Mouse (Mus musculus): Measurements from ENCODE around the gene Dbndd2. TPM values are rescaled to one million over a fixed set of nuclear protein-coding genes. Genes with fewer than 3 reads are reported as not detected.

Dbndd2 gene
- polyA plus RNA-seq (2014; fragmentation: Nextera tagmentation; extraction: Ambion mirVana) = 3.5 and 4.5 TPM in 2 replicates

DNA sequence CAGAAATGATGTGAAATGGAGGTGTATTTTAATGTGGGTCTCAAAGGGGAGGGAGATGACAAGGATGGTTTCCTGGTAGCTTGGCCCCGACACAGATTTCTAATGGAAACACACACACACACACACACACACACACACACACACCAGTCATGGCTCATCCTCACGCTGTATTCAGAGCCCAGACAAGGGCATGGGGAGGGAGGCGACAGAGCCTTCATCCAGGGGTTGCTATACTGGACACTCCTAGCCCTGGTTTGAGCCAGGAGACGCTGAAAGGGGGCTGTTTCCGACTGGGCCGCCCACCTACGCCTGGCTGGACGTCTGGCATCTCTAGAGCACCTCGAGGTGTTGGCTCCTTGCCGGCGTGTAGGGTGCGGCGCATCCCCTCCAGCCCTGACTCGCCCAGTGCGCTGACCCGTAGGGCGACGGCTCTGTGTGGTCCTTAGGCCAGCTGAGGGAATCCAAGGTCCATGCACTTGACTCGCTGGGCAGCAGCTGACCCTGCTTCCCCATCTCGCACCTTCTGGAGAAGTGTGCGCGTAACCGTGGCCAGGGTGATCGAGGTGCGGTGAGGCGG is at the start of gene Dbndd2:
Gene Dbndd2, plus strand, starts transcription at position 426 of the 577 bp plus-strand sequence.
- WGBS = 2% methylated on average over 26 of the region's 26 CpGs
- peaks cover 29% of the 10 kb centered on the region for H3K27me3 ChIP-seq (ENCODE audit: control insufficient read depth, insufficient read depth, low read length)
- DNase-seq (ENCODE audit: low spot score) (no peak), ATAC-seq (ENCODE audit: insufficient read depth, low FRiP score, low TSS enrichment) (peak; percentile 38; the same call in 1 of the 2 replicates)
- peak within 1 kb of the TSS; percentile 100 for H3K4me2 ChIP-seq (ENCODE audit: low read depth)
- no peak within 1 kb of the TSS for H3K27ac ChIP-seq (ENCODE audit: low read depth, low read length)
- peak within 1 kb of the TSS; percentile 61 for H3K9ac ChIP-seq (ENCODE audit: low read length)
- peaks cover 10% of the 10 kb centered on the region; the same call in 1 of the 2 replicates for H3K4me1 ChIP-seq (ENCODE audit: control insufficient read depth, insufficient read depth, low read length)
- H3K4me3 ChIP-seq (ENCODE audit: low read depth, low read length) = peak within 1 kb of the TSS; percentile 73
- H3K36me3 ChIP-seq (ENCODE audit: control insufficient read depth, insufficient read depth, low read length) = no peaks in the 10 kb centered on the region
- no peaks in the 10 kb centered on the region for H3K9me3 ChIP-seq (ENCODE audit: control insufficient read depth, low read length)

DNA sequence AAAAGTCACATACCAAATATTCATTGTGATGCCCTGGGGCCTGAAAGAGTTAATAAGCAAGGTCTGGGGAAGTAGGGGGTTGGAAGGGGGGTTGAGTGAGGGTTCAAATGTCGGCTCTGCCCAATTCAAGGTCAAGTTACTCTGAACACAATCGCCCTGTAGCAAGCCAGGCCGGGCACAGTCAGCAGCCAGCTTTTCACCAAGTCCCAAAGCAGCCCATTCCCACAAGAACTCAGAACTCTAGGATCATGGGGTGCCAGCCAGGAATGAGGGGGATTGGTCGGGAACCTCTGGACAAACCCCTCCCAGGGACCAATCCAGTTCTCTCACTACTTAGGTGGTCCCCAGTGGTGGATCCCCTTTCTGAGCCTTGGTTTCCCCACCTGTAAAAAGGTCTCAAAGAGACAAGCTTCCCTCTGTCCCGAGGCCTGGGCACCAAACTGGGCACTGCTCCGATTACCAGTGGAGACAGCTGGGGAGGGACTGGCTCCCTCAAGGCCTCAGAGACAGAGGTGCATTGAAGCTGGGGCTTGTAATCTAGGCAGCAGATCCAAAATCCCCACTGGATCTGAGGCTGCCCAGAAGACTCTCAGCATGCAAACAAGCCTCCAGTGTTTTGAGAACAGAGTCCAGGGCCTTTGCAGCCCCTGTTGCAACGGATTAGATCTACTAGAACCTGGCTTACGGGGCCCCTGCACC is 49.5 kb upstream of the Dbndd2 start:
- Histone ChIP-seq H3K27ac (ENCODE audit: low read depth, low read length) (no peak overlapping the region), H3K9ac (ENCODE audit: low read length) (no peak overlapping the region), H3K36me3 (ENCODE audit: control insufficient read depth, insufficient read depth, low read length) (no peaks in the 10 kb centered on the region), H3K4me2 (ENCODE audit: low read depth) (no peak overlapping the region), H3K4me1 (ENCODE audit: control insufficient read depth, insufficient read depth, low read length) (0 out of 2 replicates have a peak, but pooled peaks cover 2% of the 10 kb centered on the region), H3K27me3 (ENCODE audit: control insufficient read depth, insufficient read depth, low read length) (no peaks in the 10 kb centered on the region), H3K4me3 (ENCODE audit: low read depth, low read length) (no peak overlapping the region), H3K9me3 (ENCODE audit: control insufficient read depth, low read length) (no peaks in the 10 kb centered on the region)
- ATAC-seq (ENCODE audit: insufficient read depth, low FRiP score, low TSS enrichment) (no peak), DNase-seq (ENCODE audit: low spot score) (no peak)
- WGBS = 24% methylated on average over 8 of the region's 8 CpGs

DNA sequence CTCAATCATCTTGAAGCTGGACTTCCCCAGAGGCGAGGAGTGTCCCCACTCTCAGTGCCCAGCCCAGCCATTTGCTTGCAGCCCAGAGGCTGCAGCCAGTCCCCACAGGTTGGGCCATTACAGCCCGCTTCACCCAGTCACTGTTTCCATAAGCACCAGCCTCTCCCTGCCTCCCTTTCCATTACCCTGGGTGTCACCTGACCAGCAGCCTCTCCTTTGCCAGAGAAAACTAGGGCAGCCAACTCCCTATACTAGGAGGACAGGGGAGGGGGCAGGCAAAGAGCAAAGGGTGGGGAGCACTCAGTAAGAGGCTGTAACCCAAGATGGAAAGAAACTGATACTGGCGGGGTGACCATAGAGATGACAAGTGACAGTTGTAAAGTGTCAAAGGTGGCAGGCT is 48.9 kb upstream of the Dbndd2 start:
- DNase-seq (ENCODE audit: low spot score) (no peak), ATAC-seq (ENCODE audit: insufficient read depth, low FRiP score, low TSS enrichment) (no peak)
- Histone ChIP-seq H3K9ac (ENCODE audit: low read length) (no peak overlapping the region), H3K27ac (ENCODE audit: low read depth, low read length) (no peak overlapping the region), H3K4me3 (ENCODE audit: low read depth, low read length) (no peak overlapping the region), H3K36me3 (ENCODE audit: control insufficient read depth, insufficient read depth, low read length) (no peaks in the 10 kb centered on the region), H3K9me3 (ENCODE audit: control insufficient read depth, low read length) (no peaks in the 10 kb centered on the region), H3K27me3 (ENCODE audit: control insufficient read depth, insufficient read depth, low read length) (peaks cover 3% of the 10 kb centered on the region), H3K4me1 (ENCODE audit: control insufficient read depth, insufficient read depth, low read length) (0 out of 2 replicates have a peak, but pooled peaks cover 6% of the 10 kb centered on the region), H3K4me2 (ENCODE audit: low read depth) (no peak overlapping the region)
- 38% methylated on average over 3 of the region's 3 CpGs for WGBS

DNA sequence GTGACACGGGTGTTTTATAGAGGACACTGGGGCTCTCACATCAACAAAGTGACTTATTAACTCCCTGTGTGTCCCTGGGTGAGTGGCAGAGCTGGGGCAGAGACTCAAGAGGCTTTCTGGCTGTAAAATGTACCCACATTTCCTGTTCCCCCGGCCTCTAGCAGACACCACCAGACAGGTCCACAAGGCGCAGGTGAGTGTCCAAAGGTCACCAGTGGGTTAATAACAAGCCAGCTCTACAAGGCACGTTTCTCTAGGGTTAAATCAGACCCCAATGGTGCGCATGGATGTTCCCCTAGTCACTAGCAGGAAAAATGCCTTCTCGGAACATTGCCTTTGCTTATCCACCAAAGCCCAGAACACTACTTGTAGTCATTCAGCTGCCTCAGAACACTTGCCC is 48.2 kb upstream of the Dbndd2 start:
- H3K27ac ChIP-seq (ENCODE audit: low read depth, low read length) = no peak overlapping the region
- H3K4me3 ChIP-seq (ENCODE audit: low read depth, low read length) = no peak overlapping the region
- H3K9me3 ChIP-seq (ENCODE audit: control insufficient read depth, low read length) = no peaks in the 10 kb centered on the region
- 74% methylated on average over 6 of the region's 6 CpGs for WGBS
- no peak for DNase-seq (ENCODE audit: low spot score)
- peaks cover 6% of the 10 kb centered on the region; the same call in 1 of the 2 replicates for H3K4me1 ChIP-seq (ENCODE audit: control insufficient read depth, insufficient read depth, low read length)
- no peak for ATAC-seq (ENCODE audit: insufficient read depth, low FRiP score, low TSS enrichment)
- no peak overlapping the region for H3K9ac ChIP-seq (ENCODE audit: low read length)
- peaks cover 3% of the 10 kb centered on the region for H3K27me3 ChIP-seq (ENCODE audit: control insufficient read depth, insufficient read depth, low read length)
- no peaks in the 10 kb centered on the region for H3K36me3 ChIP-seq (ENCODE audit: control insufficient read depth, insufficient read depth, low read length)
- no peak overlapping the region for H3K4me2 ChIP-seq (ENCODE audit: low read depth)

DNA sequence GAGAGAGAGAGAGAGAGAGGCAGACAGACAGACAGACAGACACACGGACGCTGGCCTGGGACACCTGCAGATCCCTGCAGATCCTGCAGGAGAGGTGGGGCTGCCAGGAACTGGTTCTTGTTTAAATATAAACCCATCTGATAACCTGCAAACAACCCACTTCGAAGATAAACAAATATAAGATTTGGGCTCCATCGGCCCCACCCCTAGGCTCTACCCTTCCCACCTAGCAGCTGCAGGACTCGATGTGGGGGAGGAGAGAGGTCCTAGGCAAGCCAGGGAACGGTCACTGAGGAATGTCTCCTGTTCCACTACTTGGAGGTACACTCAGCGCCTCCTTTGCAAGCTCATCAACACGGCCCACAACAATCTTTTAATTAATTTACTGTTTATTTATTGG is 47.6 kb upstream of the Dbndd2 start:
- H3K27ac ChIP-seq (ENCODE audit: low read depth, low read length) = no peak overlapping the region
- H3K4me1 ChIP-seq (ENCODE audit: control insufficient read depth, insufficient read depth, low read length) = peaks cover 6% of the 10 kb centered on the region; the same call in 1 of the 2 replicates
- no peak overlapping the region for H3K9ac ChIP-seq (ENCODE audit: low read length)
- no peaks in the 10 kb centered on the region for H3K36me3 ChIP-seq (ENCODE audit: control insufficient read depth, insufficient read depth, low read length)
- 57% methylated on average over 8 of the region's 8 CpGs for WGBS
- peaks cover 3% of the 10 kb centered on the region for H3K27me3 ChIP-seq (ENCODE audit: control insufficient read depth, insufficient read depth, low read length)
- H3K4me2 ChIP-seq (ENCODE audit: low read depth) = no peak overlapping the region
- ATAC-seq (ENCODE audit: insufficient read depth, low FRiP score, low TSS enrichment) (no peak), DNase-seq (ENCODE audit: low spot score) (no peak)
- no peaks in the 10 kb centered on the region for H3K9me3 ChIP-seq (ENCODE audit: control insufficient read depth, low read length)
- H3K4me3 ChIP-seq (ENCODE audit: low read depth, low read length) = no peak overlapping the region

DNA sequence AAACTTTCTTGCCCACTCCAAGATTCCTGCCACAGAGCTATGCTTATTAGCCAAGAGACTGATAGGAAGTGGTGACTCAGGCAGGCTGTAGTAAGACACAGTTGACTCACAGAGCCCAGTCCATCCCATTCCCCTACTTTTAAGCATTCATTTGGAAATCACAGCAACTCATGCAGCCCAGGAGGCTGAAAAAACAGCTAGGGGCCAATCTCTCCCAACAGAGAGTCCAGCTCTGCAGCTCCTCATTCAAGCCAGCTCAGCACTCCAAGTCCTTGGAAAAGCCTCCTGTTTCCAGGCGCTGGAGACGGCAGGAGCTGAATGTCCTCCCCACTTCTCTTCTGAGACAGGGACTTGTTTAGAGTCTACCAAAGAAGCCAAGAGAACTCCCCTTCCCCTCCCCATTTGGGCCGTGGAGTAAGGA is 46.9 kb upstream of the Dbndd2 start:
- no peak for ATAC-seq (ENCODE audit: insufficient read depth, low FRiP score, low TSS enrichment)

DNA sequence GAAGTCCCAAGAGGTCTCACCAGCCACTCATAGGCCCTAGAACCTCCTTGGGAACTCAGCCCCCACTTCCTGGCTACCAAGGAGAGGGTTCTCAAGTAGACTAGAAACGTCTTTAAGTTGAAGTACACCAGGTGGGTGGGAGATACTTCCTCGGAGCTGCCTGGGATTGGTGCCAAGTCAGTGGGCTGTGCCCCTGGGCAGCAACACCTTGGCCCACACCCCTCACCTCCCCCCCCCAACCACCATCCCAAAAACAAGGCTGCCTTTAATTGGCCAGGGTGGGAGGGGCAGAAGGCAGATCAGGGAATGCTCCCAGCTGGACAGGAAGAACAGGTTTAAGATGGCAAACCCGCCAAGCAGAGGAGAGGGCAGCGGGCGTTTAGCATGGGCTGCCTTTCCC is 45.6 kb upstream of the Dbndd2 start:
- Histone ChIP-seq H3K9me3 (ENCODE audit: control insufficient read depth, low read length) (no peaks in the 10 kb centered on the region), H3K36me3 (ENCODE audit: control insufficient read depth, insufficient read depth, low read length) (no peaks in the 10 kb centered on the region), H3K27me3 (ENCODE audit: control insufficient read depth, insufficient read depth, low read length) (peaks cover 3% of the 10 kb centered on the region), H3K4me2 (ENCODE audit: low read depth) (no peak overlapping the region), H3K4me3 (ENCODE audit: low read depth, low read length) (no peak overlapping the region), H3K4me1 (ENCODE audit: control insufficient read depth, insufficient read depth, low read length) (peaks cover 6% of the 10 kb centered on the region; the same call in 1 of the 2 replicates), H3K27ac (ENCODE audit: low read depth, low read length) (no peak overlapping the region), H3K9ac (ENCODE audit: low read length) (no peak overlapping the region)
- WGBS = 79% methylated on average over 5 of the region's 5 CpGs
- no peak for ATAC-seq (ENCODE audit: insufficient read depth, low FRiP score, low TSS enrichment)
- no peak for DNase-seq (ENCODE audit: low spot score)

More for the DNA sequence above, 46.9 kb upstream of the Dbndd2 start:
- DNase-seq (ENCODE audit: low spot score) = no peak
- 77% methylated on average over 3 of the region's 3 CpGs for WGBS
- H3K4me3 ChIP-seq (ENCODE audit: low read depth, low read length) = no peak overlapping the region
- no peaks in the 10 kb centered on the region for H3K36me3 ChIP-seq (ENCODE audit: control insufficient read depth, insufficient read depth, low read length)
- H3K4me2 ChIP-seq (ENCODE audit: low read depth) = no peak overlapping the region
- no peak overlapping the region for H3K9ac ChIP-seq (ENCODE audit: low read length)
- peaks cover 6% of the 10 kb centered on the region; the same call in 1 of the 2 replicates for H3K4me1 ChIP-seq (ENCODE audit: control insufficient read depth, insufficient read depth, low read length)
- no peak overlapping the region for H3K27ac ChIP-seq (ENCODE audit: low read depth, low read length)
- H3K9me3 ChIP-seq (ENCODE audit: control insufficient read depth, low read length) = no peaks in the 10 kb centered on the region
- peaks cover 3% of the 10 kb centered on the region for H3K27me3 ChIP-seq (ENCODE audit: control insufficient read depth, insufficient read depth, low read length)

DNA sequence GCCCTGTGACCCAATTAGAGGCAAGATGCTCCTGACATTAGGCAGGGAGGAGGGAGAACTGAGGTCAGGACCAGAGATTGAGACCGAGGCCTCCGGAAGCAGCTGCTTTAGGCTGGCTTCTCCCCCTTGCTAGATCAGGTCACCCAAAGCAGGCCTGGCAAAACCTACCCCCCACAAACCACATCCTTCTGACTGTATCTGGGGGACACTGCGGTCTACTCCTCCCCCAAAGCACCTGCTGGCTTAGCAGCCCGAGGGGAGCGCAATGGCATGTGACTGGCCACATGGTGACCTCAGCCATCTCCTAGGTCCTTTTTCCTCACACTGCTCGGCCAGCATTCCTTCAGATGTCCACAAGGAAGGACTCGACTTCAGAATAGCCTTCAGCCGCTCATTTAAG is 44.8 kb upstream of the Dbndd2 start:
- Histone ChIP-seq H3K36me3 (ENCODE audit: control insufficient read depth, insufficient read depth, low read length) (no peaks in the 10 kb centered on the region), H3K9ac (ENCODE audit: low read length) (no peak overlapping the region), H3K9me3 (ENCODE audit: control insufficient read depth, low read length) (no peaks in the 10 kb centered on the region), H3K4me3 (ENCODE audit: low read depth, low read length) (no peak overlapping the region), H3K27me3 (ENCODE audit: control insufficient read depth, insufficient read depth, low read length) (peaks cover 3% of the 10 kb centered on the region), H3K4me1 (ENCODE audit: control insufficient read depth, insufficient read depth, low read length) (peaks cover 6% of the 10 kb centered on the region; the same call in 1 of the 2 replicates), H3K27ac (ENCODE audit: low read depth, low read length) (no peak overlapping the region), H3K4me2 (ENCODE audit: low read depth) (no peak overlapping the region)
- WGBS = 30% methylated on average over 8 of the region's 8 CpGs
- no peak for ATAC-seq (ENCODE audit: insufficient read depth, low FRiP score, low TSS enrichment)
- no peak for DNase-seq (ENCODE audit: low spot score)
